Mouse (Mus musculus): ENCODE measurements around the gene Tmem182.

The Tmem182 gene

GRCm38 (mm10) chr1:40867106-40867505 is 61.7 kb downstream of the Tmem182 start:
- no peak for DNase-seq (ENCODE audit: low read depth)

DNA sequence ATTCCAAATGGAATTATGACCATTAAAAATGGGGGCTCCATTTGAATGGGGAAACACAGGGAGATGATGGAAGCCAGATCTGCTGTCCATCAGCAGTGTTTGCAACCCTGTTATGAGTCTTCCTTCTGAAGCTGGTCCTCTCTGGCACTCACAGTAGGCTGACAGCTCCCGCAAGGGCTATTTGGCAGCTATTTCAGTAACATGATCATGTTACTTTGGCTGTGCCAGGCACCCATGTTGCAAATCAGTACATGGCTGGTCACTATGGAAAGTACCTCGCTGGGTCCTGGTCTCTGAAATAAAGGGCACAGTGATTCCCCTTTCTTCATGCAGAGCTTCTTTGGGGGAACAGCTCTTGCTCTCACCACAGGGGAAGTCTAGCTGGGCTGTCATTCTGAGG is 62.2 kb downstream of the Tmem182 start:
- DNase-seq (ENCODE audit: low read depth): no peak

DNA sequence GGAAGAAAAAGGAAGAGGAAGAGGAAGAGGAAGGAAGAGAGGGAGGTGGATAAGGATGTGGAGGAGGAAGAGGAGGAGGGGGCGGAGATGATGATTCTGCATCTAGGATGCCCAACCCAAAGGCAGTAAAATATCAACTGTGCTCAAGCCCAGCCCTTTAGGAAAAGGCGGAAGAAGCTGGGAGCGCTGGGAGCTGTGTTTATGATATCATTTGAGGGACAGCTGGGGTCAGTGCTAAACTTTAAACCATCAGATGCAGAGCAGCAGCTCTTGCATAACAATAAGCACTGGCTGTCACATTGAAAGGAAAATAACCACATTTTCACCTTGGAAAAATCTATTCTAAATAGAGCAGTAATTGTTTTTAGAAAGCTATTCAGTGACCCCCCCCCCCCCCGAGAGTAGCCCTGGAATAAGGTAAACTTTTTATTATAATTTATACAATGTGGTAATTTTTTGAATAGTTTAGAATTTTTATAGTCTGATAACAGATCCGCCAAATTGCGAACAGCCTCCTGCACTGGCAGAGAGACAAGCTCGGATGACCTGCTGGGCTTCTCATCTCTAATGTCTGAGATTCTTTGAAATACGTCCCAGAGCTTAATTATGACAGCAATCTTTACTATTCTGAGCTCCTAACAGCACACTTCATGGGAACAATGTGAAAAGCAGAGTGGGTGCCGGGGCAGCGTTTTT is 68.5 kb downstream of the Tmem182 start:
- DNase-seq (ENCODE audit: low read depth): no peak

GRCm38 (mm10) chr1:40874456-40875375 is 69.3 kb downstream of the Tmem182 start:
- no peak for DNase-seq (ENCODE audit: low read depth)

- DNase-seq (ENCODE audit: low read depth): no peak
These were observed 73.7 kb downstream of the Tmem182 start for GRCm38 (mm10) chr1:40879051-40879450.

- no peak for DNase-seq (ENCODE audit: low read depth)
These were observed 74.1 kb downstream of the Tmem182 start for GRCm38 (mm10) chr1:40879526-40879925.

DNA sequence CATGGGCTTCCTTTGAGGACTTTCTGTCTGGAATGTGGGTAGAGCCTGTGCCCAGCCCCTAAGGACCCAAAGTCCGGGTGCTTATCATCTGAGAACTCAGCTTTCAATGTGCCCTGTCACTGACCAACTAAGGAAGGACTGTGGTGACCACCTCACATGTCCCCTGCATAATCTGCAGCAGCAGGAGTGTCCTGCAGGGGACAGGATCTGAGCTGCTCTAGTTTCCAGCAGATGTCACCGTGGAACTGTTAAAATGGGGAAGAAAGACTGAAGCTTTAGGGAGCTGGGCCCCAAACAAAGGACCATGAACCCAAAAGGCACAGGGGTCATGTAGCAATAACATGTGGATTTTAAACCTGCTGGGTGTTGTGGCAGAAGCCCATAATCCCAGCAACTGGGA is 75.1 kb downstream of the Tmem182 start:
- no peak for DNase-seq (ENCODE audit: low read depth)

DNA sequence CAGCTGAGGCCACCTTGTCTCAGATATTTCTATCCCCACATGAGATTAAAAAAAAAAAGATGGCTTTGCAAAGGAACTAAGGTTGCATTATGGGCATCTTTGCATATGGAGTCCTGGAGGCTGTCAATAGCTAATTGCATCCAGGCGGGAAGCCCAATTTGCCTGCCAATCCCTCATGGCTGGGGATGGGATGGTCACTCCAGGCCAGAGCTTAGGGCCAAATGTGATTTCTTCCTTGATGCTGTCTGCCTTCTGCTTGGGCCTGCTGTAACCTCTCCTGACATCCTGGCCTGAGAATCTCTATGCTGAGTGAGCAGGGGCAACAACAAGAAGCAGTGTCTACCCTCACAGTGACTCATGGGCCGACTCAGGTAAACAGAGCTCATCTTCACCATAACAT is 78.5 kb downstream of the Tmem182 start:
- no peak for DNase-seq (ENCODE audit: low read depth)

DNA sequence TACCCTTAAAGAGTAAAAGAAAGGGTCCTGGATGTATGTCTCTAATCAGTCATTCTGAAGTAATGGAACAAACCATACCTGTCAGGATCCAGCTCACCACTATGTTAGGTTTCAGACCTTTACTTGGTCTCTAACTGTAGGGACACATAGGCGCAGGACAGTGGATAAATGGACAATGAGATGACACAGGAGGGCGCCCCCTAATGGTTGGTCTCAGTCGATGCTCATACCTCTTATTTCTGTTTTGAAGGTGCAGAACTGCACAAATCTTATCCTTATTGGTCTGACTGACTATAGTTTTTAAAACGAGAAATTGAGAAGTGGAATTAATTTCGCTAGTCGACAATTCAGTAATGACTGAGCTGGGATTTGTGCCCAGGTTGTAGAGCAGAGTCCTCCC is 79.5 kb downstream of the Tmem182 start:
- no peak for DNase-seq (ENCODE audit: low read depth)

DNA sequence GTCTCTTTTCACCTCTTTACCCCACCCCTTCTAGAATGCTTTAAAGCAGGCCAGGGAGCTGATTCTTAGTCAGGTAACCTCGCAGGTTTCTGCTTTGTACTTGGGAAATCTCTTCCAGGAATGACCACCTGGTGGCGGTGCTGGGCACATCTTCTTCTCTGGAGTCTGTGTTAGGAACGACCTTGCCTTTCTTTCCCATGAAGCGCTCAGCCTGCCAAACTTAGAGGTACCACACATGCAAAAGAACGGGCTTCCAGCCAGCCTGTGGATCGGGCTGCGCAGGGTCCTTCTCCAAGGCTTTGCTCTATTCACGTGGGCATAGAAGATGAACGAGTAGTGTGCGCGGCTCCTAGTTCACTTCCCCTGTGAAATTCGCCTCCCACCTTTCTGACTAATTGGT is 82.3 kb downstream of the Tmem182 start:
- DNase-seq (ENCODE audit: low read depth): no peak

DNA sequence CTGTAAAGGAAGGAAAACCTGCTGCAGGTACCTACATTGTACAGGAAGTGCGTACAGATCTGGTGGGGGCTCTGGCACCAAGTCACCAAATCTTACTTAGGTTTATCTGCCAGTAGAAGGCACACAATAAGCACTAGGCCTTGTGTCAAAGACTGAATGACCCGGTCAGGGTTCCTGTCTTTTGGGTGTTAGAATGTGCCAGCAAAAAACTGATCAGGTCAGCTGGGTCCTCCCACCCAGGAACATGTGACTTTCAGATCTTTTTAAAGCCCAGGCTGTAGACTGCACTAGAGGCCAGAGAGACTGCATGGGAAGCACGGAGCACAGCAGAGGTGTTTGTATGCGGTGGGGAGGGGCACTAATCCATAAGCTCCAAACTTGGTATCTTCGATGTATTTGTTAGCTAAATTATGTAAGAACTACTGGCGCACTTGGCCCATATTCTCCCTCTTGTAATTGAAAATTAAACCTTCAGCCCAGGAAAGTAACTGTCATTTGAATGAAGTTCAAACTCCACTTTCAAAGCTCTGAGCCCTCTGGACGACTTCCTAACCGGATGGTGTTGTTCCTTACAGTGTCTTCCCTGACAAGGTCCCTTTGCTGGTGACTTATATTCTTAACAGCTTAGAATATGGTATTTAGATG is 83.1 kb downstream of the Tmem182 start:
- DNase-seq (ENCODE audit: low read depth): no peak

- DNase-seq (ENCODE audit: low read depth): no peak
These were observed 84.2 kb downstream of the Tmem182 start for GRCm38 (mm10) chr1:40889617-40890016.

DNA sequence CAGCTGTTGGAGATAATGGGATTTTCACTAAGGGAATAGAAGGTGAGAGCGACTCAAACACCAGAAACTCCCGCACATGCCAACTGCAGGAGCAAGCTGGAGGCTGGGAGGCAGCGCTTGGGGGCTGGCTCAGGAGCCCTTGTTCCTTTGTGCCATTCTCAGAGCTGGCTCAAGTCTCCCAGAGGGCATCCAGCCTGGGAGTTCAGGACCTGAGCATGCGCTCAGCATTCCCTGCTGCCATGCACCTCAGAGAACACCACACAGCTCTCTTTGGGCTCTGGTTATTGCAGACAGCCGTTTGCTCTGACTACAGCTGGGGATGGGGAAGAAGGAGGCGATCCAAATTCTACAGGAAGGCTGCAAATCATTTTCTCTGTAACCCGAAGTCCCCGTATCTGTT is 84.8 kb downstream of the Tmem182 start:
- DNase-seq (ENCODE audit: low read depth): no peak

- no peak for DNase-seq (ENCODE audit: low read depth)
These were observed 98.3 kb downstream of the Tmem182 start for GRCm38 (mm10) chr1:40903712-40904111.

Measured in c-Kit-positive CD71-negative TER-119-negative erythroid progenitor cells, embryonic 14.5 days (primary cell).